Mouse (Mus musculus) lung, postnatal 36 days (tissue): ENCODE data around the gene Zbtb44.
"Not testable (repeated sequence)": the region's sequence is repeated elsewhere in the genome, so short reads cannot be mapped to it uniquely, and the experiment has no call there.

Experiments
- DNase-seq: peaks from one replicate; pipeline ENCODE4 v3.0.0; 2022; ENCODE audit warnings: mixed read lengths

Zbtb44 gene

GRCm38 (mm10) chr9:31030532-31031413 is at the start of gene Zbtb44:
Zbtb44 (plus strand) TSS chr9:31030644.
- peak; percentile 52 for DNase-seq

GRCm38 (mm10) chr9:30985782-30986181 is 44.7 kb upstream of the Zbtb44 start:
- DNase-seq, result no peak

GRCm38 (mm10) chr9:30993106-30993505 is 37.3 kb upstream of the Zbtb44 start:
- DNase-seq, result no peak

- peak; percentile 14 for DNase-seq
Measured at GRCm38 (mm10) chr9:30996590-30997562, 33.6 kb upstream of the Zbtb44 start.

GRCm38 (mm10) chr9:31000641-31001040 is 29.8 kb upstream of the Zbtb44 start:
- no peak for DNase-seq

- DNase-seq, result no peak
Measured at GRCm38 (mm10) chr9:31002528-31002927, 27.9 kb upstream of the Zbtb44 start.

GRCm38 (mm10) chr9:31009334-31009733 is 21.1 kb upstream of the Zbtb44 start:
- peak; percentile 10 for DNase-seq

- DNase-seq, result no peak
Measured at GRCm38 (mm10) chr9:31010040-31010439, 20.4 kb upstream of the Zbtb44 start.

- DNase-seq, result no peak
Measured at GRCm38 (mm10) chr9:31010749-31011148, 19.7 kb upstream of the Zbtb44 start.

GRCm38 (mm10) chr9:31011533-31011932 is 18.9 kb upstream of the Zbtb44 start:
- no peak for DNase-seq

GRCm38 (mm10) chr9:31012674-31013073 is 17.8 kb upstream of the Zbtb44 start:
- no peak for DNase-seq

- DNase-seq, result no peak
Measured at GRCm38 (mm10) chr9:31013415-31013814, 17.0 kb upstream of the Zbtb44 start.

- no peak for DNase-seq
Measured at GRCm38 (mm10) chr9:31017616-31018015, 12.8 kb upstream of the Zbtb44 start.

- no peak for DNase-seq
Measured at GRCm38 (mm10) chr9:31018158-31018557, 12.3 kb upstream of the Zbtb44 start.

- DNase-seq, result no peak
Measured at GRCm38 (mm10) chr9:31018705-31019104, 11.7 kb upstream of the Zbtb44 start.

- no peak for DNase-seq
Measured at GRCm38 (mm10) chr9:31028251-31028650, 2.2 kb upstream of the Zbtb44 start.

- DNase-seq, result peak; percentile 98
Measured at GRCm38 (mm10) chr9:31029751-31030511, 513 bp upstream of the Zbtb44 start.

- no peak for DNase-seq
Measured at GRCm38 (mm10) chr9:31031414-31031843, 985 bp downstream of the Zbtb44 start.

- no peak for DNase-seq
Measured at GRCm38 (mm10) chr9:31032546-31032945, 2.1 kb downstream of the Zbtb44 start.

- DNase-seq, result peak; percentile 26
Measured at GRCm38 (mm10) chr9:31050208-31050607, 19.8 kb downstream of the Zbtb44 start.

- not testable (repeated sequence) for DNase-seq
Measured at GRCm38 (mm10) chr9:31051509-31051908, 21.1 kb downstream of the Zbtb44 start.

GRCm38 (mm10) chr9:31058723-31059122 is 28.3 kb downstream of the Zbtb44 start:
- no peak for DNase-seq

- DNase-seq, result no peak
Measured at GRCm38 (mm10) chr9:31070706-31071105, 40.3 kb downstream of the Zbtb44 start.
